Mouse (Mus musculus) neural tube, embryonic 13.5 days (tissue): ENCODE measurements at regions not wholly inside any gene's neighbourhood (a gene's known extent, or its start where the extent isn't known, plus 50 kb on each side); places are given as distances from the start of the nearest gene placed in this dataset.

Source experiments
- ATAC-seq: fragments of 200-750 bp; cut with Nextera tagmentation; 2 replicates; pipeline ENCODE4 v1.8.0; 2017; ENCODE audit warnings: low read depth, mild to moderate bottlenecking, moderate TSS enrichment, moderate library complexity
- H3K27ac ChIP-seq: fragments of 300-500 bp; sonication (generic); replicated peaks from 2 replicates; pipeline ENCODE4 v1.5.1; 2015; ENCODE audit warnings: moderate library complexity, mild to moderate bottlenecking, inconsistent platforms
- H3K27me3 ChIP-seq: fragments of 300-500 bp; sonication (generic); 2 replicates; pipeline ENCODE4 v1.6.1; 2015; ENCODE audit warnings: mild to moderate bottlenecking, inconsistent platforms
- H3K36me3 ChIP-seq: fragments of 300-500 bp; sonication (generic); 2 replicates; pipeline ENCODE4 v1.6.1; 2015; ENCODE audit warnings: mild to moderate bottlenecking, inconsistent platforms
- H3K4me1 ChIP-seq: fragments of 300-500 bp; sonication (generic); replicated peaks from 2 replicates; pipeline ENCODE4 v1.6.1; 2015; ENCODE audit warnings: inconsistent platforms
- H3K4me2 ChIP-seq: fragments of 300-500 bp; sonication (generic); 2 replicates; pipeline ENCODE4 v1.6.1; 2015; ENCODE audit warnings: inconsistent platforms, mild to moderate bottlenecking, moderate library complexity
- H3K4me3 ChIP-seq: fragments of 300-500 bp; sonication (generic); 2 replicates; pipeline ENCODE4 v1.5.1; 2015; ENCODE audit warnings: mild to moderate bottlenecking, inconsistent platforms
- H3K9ac ChIP-seq: fragments of 300-500 bp; sonication (generic); 2 replicates; pipeline ENCODE4 v1.6.1; 2015; ENCODE audit warnings: moderate library complexity, mild to moderate bottlenecking, inconsistent platforms
- H3K9me3 ChIP-seq: fragments of 300-500 bp; sonication (generic); 2 replicates; pipeline ENCODE4 v1.6.1; 2016; ENCODE audit warnings: inconsistent platforms
- WGBS: fragments of 180-500 bp; shearing (Covaris S2); methylation state at CpG from one replicate; pipeline ENCODE4 v1.1.7; 2015; 5-methylcytosine and 5-hydroxymethylcytosine counted together

DNA sequence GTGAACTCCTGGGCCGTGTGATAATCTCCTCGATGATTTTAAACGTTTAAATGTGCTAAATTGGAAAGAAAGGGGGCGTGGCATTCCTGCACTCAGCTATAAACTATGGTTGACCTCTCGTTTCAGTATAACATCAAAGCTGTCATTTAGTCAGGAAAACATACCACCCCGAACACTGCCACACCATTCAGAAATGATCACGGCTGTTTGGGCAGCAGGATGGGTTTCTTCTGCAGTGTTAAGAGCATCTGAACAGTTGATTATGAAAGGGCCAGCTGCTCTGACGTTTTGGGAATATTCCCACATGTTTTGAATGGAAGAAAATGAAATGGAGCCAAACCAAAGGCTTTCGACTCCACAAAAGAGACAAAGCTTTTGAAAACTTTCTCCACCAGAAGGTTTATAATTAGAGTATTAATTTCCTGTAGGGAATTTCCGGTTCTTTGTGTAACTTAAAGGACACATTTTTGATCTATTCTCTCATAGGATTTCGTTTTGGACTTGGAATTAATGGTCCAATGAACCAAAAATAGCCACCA is 85.5 kb upstream of the Arhgap24 start:
- WGBS, result 69% methylated on average over 11 of the region's 11 CpGs
- ATAC-seq, result no peak

DNA sequence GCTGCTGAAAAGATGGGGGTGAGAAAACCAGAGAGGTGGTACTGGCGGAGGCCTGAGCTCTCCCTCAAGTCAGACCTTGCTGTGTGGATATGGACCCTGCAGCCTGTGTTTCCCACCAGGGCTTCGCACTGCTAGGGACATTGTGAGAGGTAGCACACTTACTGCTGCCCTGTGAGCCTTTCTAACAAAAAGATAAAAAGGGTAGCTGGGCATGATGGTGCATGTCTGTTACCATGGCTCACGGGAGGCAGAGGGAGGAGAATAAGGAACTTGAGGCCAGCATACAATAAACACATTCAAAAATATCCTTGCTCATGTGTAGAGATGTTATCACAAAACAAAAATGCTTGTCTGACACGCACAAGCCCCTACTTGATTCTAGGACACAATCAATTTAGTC is 82.2 kb upstream of the Arhgap24 start:
- 83% methylated on average over 4 of the region's 4 CpGs for WGBS
- Histone ChIP-seq H3K4me3 (no peak overlapping the region), H3K4me2 (no peak overlapping the region), H3K4me1 (no peaks in the 10 kb centered on the region), H3K27me3 (no peaks in the 10 kb centered on the region), H3K9me3 (no peaks in the 10 kb centered on the region), H3K27ac (no peak overlapping the region), H3K9ac (no peak overlapping the region), H3K36me3 (no peaks in the 10 kb centered on the region)
- no peak for ATAC-seq

More for the DNA sequence above, 85.5 kb upstream of the Arhgap24 start:
- Histone ChIP-seq H3K36me3 (no peaks in the 10 kb centered on the region), H3K9ac (no peak overlapping the region), H3K27me3 (no peaks in the 10 kb centered on the region), H3K4me2 (no peak overlapping the region), H3K4me1 (no peaks in the 10 kb centered on the region), H3K4me3 (no peak overlapping the region), H3K9me3 (no peaks in the 10 kb centered on the region), H3K27ac (no peak overlapping the region)

DNA sequence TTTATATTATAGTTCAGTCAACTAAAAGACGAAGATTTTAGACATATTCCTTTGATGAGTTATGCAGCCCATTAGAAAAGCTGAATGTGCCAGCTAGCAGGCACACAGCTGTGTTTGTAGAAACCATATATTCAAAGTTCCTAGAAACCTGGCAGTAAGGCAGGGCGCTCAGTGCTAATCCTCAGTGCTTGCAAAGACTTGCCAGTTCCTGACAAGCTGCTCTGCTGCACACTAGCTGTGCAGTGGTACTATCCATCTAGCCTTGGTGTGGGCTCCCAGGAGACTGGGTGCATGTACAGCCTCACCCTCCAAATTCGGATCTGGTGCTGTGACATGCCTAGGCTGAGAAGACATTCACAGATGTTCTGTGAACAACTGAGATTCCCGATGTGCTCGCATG is 63.5 kb upstream of the Arhgap24 start:
- no peaks in the 10 kb centered on the region for H3K4me1 ChIP-seq
- H3K27me3 ChIP-seq, result no peaks in the 10 kb centered on the region
- no peak overlapping the region for H3K4me2 ChIP-seq
- H3K9ac ChIP-seq, result no peak overlapping the region
- 77% methylated on average over 5 of the region's 5 CpGs for WGBS
- no peak overlapping the region for H3K4me3 ChIP-seq
- no peaks in the 10 kb centered on the region for H3K9me3 ChIP-seq
- no peaks in the 10 kb centered on the region for H3K36me3 ChIP-seq
- H3K27ac ChIP-seq, result no peak overlapping the region
- no peak for ATAC-seq

DNA sequence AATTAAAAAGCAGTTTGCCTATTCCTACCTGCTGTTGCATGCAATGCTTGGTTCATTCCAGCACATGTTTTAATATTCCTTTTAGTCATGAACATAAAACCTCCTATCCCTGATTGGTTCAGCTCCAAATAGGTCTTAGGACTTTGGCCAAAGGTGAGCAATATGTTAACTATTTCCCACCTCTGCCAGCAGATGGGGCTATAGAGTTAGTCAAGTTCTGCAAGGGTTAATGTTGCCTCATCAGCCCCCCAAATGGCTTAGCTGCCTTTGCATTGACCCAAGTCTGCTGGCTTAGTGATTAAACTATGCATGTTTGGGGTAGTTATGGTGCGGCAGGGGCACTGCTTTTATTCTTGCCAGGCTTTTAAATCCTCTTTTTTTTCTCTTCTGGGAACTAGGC is 62.1 kb upstream of the Arhgap24 start:
- no peak overlapping the region for H3K4me3 ChIP-seq
- WGBS, result 29% methylated on average over 1 of the region's 1 CpGs
- ATAC-seq, result no peak

DNA sequence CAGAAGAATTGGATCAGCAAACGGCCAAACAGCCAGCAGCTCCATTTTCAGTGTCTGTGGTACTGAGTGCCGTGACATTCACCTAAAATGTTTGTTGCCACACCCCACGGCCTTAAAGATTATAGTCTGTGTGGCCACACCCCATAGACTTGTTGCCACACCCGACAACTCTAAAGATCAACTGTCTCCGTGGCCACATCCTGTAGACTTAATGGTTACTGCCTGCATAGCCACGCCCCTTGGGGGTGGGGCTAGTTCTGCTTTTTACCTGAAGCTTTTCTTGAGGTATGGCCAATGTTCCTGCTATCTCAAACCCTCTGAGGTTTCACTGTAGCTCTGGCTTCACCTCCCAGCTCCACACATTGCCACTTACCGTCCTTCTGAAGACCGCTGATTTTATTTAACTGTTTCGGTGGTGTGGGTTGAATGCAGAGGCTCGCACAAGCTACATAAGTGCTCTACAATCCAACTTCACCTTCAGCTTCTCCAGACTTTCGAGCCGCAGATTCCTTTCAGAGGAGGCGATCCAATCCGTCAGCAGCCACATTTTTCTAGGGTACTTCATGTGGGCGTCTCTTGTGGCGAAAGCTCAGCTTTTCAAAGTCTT is 56.5 kb upstream of the Arhgap24 start:
- H3K27ac ChIP-seq, result no peak overlapping the region
- ATAC-seq, result no peak
- no peaks in the 10 kb centered on the region for H3K4me1 ChIP-seq
- no peak overlapping the region for H3K9ac ChIP-seq
- H3K36me3 ChIP-seq, result no peaks in the 10 kb centered on the region
- H3K4me2 ChIP-seq, result no peak overlapping the region
- no peaks in the 10 kb centered on the region for H3K9me3 ChIP-seq
- WGBS, result 90% methylated on average over 16 of the region's 16 CpGs
- H3K4me3 ChIP-seq, result no peak overlapping the region
- H3K27me3 ChIP-seq, result no peaks in the 10 kb centered on the region

More for the DNA sequence above, 62.1 kb upstream of the Arhgap24 start:
- H3K4me1 ChIP-seq, result no peaks in the 10 kb centered on the region
- no peak overlapping the region for H3K27ac ChIP-seq
- H3K27me3 ChIP-seq, result no peaks in the 10 kb centered on the region
- no peaks in the 10 kb centered on the region for H3K9me3 ChIP-seq
- no peak overlapping the region for H3K4me2 ChIP-seq
- no peak overlapping the region for H3K9ac ChIP-seq
- no peaks in the 10 kb centered on the region for H3K36me3 ChIP-seq

DNA sequence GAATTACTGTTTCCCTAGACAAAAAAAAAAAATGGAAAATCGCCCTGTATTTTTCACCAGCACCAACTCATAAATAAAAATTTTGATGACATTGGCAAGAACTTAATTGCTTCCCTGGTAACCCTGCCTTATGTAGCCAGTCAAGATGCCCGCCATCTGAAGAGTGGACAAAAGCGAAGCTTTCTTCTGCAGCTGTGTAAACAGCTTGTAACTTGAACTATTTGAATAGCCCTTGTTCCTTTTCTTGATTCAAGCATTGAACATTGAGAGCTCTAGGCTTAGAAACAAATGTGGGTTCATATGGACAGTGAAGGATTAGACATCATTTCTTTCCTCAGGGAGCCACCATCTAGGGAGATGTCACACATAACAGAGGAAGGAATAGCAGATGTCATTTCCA is 52.9 kb upstream of the Arhgap24 start:
- Histone ChIP-seq H3K4me2 (no peak overlapping the region), H3K36me3 (no peaks in the 10 kb centered on the region), H3K4me3 (no peak overlapping the region), H3K9ac (no peak overlapping the region), H3K27me3 (no peaks in the 10 kb centered on the region), H3K4me1 (no peaks in the 10 kb centered on the region), H3K27ac (no peak overlapping the region), H3K9me3 (no peaks in the 10 kb centered on the region)
- ATAC-seq, result no peak
- 76% methylated on average over 3 of the region's 3 CpGs for WGBS
